Mouse (Mus musculus) hematopoietic stem cell, adult 5-6 weeks (primary cell): ENCODE measurements around the gene Cntnap5b. TPM values are rescaled to one million over a fixed set of nuclear protein-coding genes. Genes with fewer than 3 reads are reported as not detected.
A peak's percentile ranks its signal among the peaks of the same experiment; 100 is the strongest.

Experiments used
- ATAC-seq, 2 experiments: fragments of 125-278 bp in 1 of 2; replicated peaks in 1 of 2; 2 replicates each; pipeline ENCODE4 v1.8.0; 2016 to 2017; ENCODE audit warnings: inconsistent platforms in 2 of 2, mild to moderate bottlenecking in 2 of 2, moderate number of reproducible peaks in 2 of 2, low read depth in 1 of 2, moderate TSS enrichment in 1 of 2; ENCODE audit not compliant: low FRiP score in 2 of 2, poor library complexity in 2 of 2, severe bottlenecking in 2 of 2, insufficient read depth in 1 of 2, low TSS enrichment in 1 of 2
- total RNA-seq: library from RNA; stranded (forward); fragments of 172-1452, 232-1000 nt; gene quantifications from 2 replicates; pipeline ENCODE4 v1.2.3, GENCODE M21; 2017

The Cntnap5b gene
- total RNA-seq, 1 experiment from 2014 or later: not detected

DNA sequence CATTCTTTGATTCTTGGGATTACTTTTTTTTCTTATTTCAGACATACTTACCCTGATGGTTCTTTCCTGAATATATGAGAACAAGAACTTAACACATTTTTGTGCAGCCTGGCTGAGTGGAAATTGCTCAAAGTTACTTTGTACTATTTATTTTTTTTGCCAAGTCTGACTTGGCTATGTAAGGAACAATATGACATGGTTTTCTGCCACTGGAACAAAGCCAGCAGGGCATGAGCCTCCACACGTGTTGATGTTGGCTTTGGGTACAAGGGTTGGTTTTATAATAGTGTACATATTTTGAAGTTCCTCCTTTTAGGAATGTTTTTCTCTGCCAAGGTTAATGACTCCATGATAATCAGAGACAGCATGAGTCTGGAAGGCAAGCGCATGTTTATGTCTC lies 331.8 kb downstream of the Cntnap5b start:
- no peak for ATAC-seq

- no peak for ATAC-seq
Measured at GRCm38 (mm10) chr1:100122410-100122935, 349.9 kb downstream of the Cntnap5b start.

GRCm38 (mm10) chr1:100163588-100164357 lies 391.2 kb downstream of the Cntnap5b start:
- no peak for ATAC-seq

DNA sequence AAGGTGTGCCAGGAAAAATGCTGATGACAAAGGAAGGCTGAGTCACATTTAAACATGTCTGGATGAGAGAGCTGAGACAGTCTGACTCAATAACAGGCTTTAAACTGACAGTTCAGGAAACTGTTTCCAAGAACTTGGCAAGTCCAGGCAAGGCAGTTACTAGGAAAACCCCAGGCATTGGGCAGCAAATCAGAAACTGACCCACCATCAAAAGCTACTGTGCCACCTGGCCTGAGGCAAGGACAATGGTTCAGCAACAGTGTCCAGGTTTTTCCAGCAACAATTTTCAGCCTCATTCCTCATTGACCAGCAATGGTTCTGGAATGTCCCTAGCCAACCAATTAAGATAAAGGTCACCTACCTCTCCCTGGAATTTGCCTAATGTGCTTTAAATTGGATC lies 399.0 kb downstream of the Cntnap5b start:
- ATAC-seq: no peak

DNA sequence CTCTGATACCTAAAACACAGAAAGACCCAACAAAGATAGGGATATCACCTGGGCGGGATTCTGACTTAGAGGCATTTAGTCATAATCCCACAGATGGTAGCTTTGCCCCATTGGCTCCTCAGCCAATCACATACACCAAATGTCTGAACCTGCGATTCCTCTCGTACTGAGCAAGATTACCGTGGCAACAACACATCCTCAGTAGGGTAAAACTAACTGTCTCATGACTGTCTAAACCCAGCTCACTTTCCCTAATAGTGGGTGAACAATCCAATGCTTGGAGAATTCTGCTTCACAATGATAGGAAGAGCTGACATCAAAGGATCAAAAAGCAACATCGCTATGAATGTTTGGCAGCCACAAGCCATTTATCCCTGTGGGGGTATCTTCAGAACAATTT lies 407.5 kb downstream of the Cntnap5b start:
- ATAC-seq: peak; percentile 71 to 73; a peak in 3 of 4 replicates

DNA sequence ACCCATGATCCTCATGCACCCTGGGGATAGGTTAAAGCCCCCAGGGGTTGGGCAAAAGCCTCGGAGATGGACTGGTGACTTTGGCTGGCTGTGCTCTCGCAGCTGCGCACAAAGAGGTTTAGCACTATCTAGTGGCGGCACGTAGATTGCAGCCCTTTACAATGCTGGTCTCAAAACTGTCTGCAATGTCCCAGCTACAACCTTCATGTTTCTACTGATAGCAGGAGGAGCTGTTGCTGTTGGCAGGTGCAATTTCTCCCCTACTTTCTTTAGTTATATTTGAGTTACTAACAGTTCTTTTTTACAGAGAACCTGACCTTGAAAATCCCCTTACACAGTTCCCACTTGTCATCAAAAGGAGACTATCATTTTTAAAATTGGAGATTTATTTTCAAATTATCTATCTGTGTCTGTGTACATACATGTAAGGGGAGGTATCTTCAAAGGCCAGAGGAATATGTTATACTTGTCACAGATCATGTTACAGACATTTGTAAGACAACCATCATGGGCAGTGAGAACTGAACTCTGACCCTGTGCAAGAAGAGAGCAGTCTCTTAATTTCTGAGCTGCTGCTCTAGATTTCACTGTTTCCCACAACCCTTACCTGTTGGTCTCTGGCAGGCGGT lies 459.5 kb downstream of the Cntnap5b start:
- no peak for ATAC-seq

- no peak for ATAC-seq
Measured at GRCm38 (mm10) chr1:100251964-100252363, 479.4 kb downstream of the Cntnap5b start.

DNA sequence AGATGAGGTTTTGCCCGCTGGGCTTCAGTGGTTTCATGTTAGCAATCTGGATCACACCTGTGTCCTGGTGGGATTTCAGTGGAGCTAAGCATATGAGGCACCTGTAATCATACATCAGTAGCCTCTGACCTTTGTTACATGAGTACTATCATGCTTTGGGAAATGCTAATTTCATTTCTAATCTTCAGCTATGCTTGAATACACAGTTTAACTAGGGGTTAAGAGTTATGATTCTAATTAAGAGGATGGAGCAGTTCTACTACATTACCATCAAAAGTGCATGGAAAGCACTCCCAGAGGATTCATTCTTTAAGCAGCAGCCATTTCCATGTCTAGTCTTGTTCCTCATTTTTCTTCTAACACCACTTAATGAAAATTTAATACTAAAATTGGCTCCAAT lies 538.1 kb downstream of the Cntnap5b start:
- ATAC-seq: no peak

- no peak for ATAC-seq
Measured at GRCm38 (mm10) chr1:100331066-100331465, 558.5 kb downstream of the Cntnap5b start.

GRCm38 (mm10) chr1:100369415-100370113 lies 597.0 kb downstream of the Cntnap5b start:
- no peak for ATAC-seq

GRCm38 (mm10) chr1:100386252-100386651 lies 613.7 kb downstream of the Cntnap5b start:
- no peak for ATAC-seq

- ATAC-seq: no peak
Measured at GRCm38 (mm10) chr1:100394034-100394433, 621.5 kb downstream of the Cntnap5b start.

DNA sequence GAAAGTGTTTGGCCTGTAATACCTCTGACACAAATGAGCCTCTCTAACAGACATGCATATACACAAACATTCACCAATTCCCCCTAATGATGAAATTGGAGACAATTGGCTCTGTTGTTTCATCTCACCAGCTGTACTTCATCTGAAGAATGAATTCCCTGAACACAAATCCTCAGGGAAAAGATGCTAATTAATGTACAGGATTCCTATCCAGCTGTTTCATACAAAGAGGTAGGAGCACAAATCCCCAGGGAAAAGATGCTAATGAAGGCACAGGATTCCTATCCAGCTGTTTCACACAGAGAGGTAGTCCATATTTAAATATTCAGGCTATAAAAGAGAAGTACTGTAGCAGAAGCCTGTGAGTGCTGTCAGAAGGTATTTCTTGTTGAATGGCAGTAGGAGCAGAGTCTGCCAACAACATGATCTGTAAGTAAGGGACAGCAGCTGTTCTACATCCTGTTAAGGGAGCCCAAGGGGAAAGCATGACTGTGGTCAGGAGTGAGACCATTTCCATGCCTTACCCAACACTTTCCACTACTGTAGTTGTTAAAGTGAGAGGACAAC lies 644.2 kb downstream of the Cntnap5b start:
- no peak for ATAC-seq

GRCm38 (mm10) chr1:100430038-100430774 lies 657.6 kb downstream of the Cntnap5b start:
- ATAC-seq: no peak

DNA sequence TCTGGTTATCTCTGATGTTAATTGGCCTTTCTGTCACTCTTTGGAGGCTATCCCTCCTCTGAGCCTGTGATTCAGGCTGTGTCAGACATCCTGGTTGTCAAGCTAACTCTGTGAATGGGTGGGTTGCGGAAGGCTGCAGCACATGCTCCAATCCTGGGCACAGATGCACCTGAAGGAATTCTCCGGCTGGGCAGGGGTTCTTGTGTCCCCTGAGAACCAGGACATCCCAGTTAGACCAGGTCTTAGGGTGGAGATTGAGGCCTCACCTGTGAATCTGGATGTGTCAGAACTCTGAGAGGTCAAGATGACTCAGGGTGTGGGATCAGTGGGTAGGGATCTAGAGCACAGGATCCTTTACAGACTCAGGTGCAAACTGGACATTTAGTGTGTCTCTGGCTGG lies 691.3 kb downstream of the Cntnap5b start:
- no peak for ATAC-seq

DNA sequence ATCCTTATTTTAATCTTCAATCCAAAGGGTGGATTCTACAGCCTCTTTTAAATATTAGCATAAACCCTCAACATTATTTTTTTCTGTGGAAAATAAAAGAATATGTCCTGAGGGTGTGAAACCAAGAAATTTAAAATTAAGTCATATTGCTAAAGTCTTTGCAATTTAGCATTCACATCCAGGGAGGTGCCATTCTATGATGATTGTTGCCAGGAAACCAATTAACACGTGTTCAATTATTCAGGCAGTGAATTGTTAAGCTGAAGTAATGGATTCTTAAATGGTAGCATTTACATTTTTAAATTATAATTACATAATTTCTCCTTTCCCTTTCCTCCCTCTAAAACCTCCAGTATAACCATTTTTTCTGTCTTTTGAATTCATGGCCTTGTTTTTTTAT lies 692.7 kb downstream of the Cntnap5b start:
- no peak for ATAC-seq

GRCm38 (mm10) chr1:100467595-100467994 lies 695.0 kb downstream of the Cntnap5b start:
- ATAC-seq: no peak
